Mouse (Mus musculus): ENCODE data around the gene Gm11939. TPM values are rescaled to one million over a fixed set of nuclear protein-coding genes. Genes with fewer than 3 reads are reported as not detected.

The Gm11939 gene
- polyA plus RNA-seq (2017; shearing (Covaris generic)) = not detected

GRCm38 (mm10) chr11:99559366-99559765, at the start of gene Gm11939:
Gm11939 (minus strand) TSS chr11:99559466.

GRCm38 (mm10) chr11:99603208-99603607, 43.9 kb upstream of the Gm11939 start, which contains the start of gene Gm11938:
Gm11938 (minus strand) TSS chr11:99603308.

GRCm38 (mm10) chr11:99597742-99598141, 38.5 kb upstream of the Gm11939 start, which contains the start of gene Krtap9-3:
Krtap9-3 (minus strand) TSS chr11:99598105.

GRCm38 (mm10) chr11:99590981-99591380, 31.7 kb upstream of the Gm11939 start, which contains the start of gene Krtap1-3:
Krtap1-3 (minus strand) TSS chr11:99591339.

GRCm38 (mm10) chr11:99583245-99583704, 24.0 kb upstream of the Gm11939 start, which contains the start of gene Krtap1-4:
Krtap1-4 (minus strand) TSS chr11:99583654.

GRCm38 (mm10) chr11:99580636-99581035, 21.4 kb upstream of the Gm11939 start, which contains the start of gene Krtap1-5:
Krtap1-5 (minus strand) TSS chr11:99581016.

GRCm38 (mm10) chr11:99566530-99566929, 7.3 kb upstream of the Gm11939 start, which contains the start of gene Krtap3-1:
Krtap3-1 (minus strand) TSS chr11:99566630.

GRCm38 (mm10) chr11:99556753-99557152, 2.5 kb downstream of the Gm11939 start, which contains the start of gene Krtap3-2:
Krtap3-2 (minus strand) TSS chr11:99556853.

GRCm38 (mm10) chr11:99550765-99551164, 8.5 kb downstream of the Gm11939 start, which contains the start of gene Krtap3-3:
Krtap3-3 (minus strand) TSS chr11:99550865.

GRCm38 (mm10) chr11:99521288-99521860, 37.9 kb downstream of the Gm11939 start, which contains the start of gene Krt39:
Krt39 (minus strand) TSS chr11:99521338.

Other genes with a start within 250 kb of the Gm11939 start
- not detected for gene Krt25, start 236.5 kb downstream of the Gm11939 start, polyA plus RNA-seq (2017; shearing (Covaris generic))
- gene Krt26, start 221.5 kb downstream of the Gm11939 start, polyA plus RNA-seq (2017; shearing (Covaris generic)) = not detected
- gene Krt27, start 208.4 kb downstream of the Gm11939 start, polyA plus RNA-seq (2017; shearing (Covaris generic)) = not detected
- gene Krt28, start 184.6 kb downstream of the Gm11939 start, polyA plus RNA-seq (2017; shearing (Covaris generic)) = not detected
- gene Krt10, start 170.1 kb downstream of the Gm11939 start, polyA plus RNA-seq (2017; shearing (Covaris generic)) = 12.6 TPM
- gene Krt12, start 137.2 kb downstream of the Gm11939 start, polyA plus RNA-seq (2017; shearing (Covaris generic)) = not detected
- gene Krt20, start 121.3 kb downstream of the Gm11939 start, polyA plus RNA-seq (2017; shearing (Covaris generic)) = not detected
- gene Krt23, start 66.3 kb downstream of the Gm11939 start, polyA plus RNA-seq (2017; shearing (Covaris generic)) = not detected
- not detected for gene Krt39, start 38.1 kb downstream of the Gm11939 start, polyA plus RNA-seq (2017; shearing (Covaris generic))
- gene Krt40, start 16.3 kb downstream of the Gm11939 start, polyA plus RNA-seq (2017; shearing (Covaris generic)) = not detected
- not detected for gene Krtap3-3, start 8.6 kb downstream of the Gm11939 start, polyA plus RNA-seq (2017; shearing (Covaris generic))
- not detected for gene Krtap3-2, start 2.6 kb downstream of the Gm11939 start, polyA plus RNA-seq (2017; shearing (Covaris generic))
- gene Krtap3-1, start 7.2 kb upstream of the Gm11939 start, polyA plus RNA-seq (2017; shearing (Covaris generic)) = not detected
- not detected for gene Krtap1-5, start 21.6 kb upstream of the Gm11939 start, polyA plus RNA-seq (2017; shearing (Covaris generic))
- not detected for gene Krtap1-4, start 24.2 kb upstream of the Gm11939 start, polyA plus RNA-seq (2017; shearing (Covaris generic))
- gene Krtap1-3, start 31.9 kb upstream of the Gm11939 start, polyA plus RNA-seq (2017; shearing (Covaris generic)) = not detected
- not detected for gene Krtap9-3, start 38.6 kb upstream of the Gm11939 start, polyA plus RNA-seq (2017; shearing (Covaris generic))
- gene Gm11938, start 43.8 kb upstream of the Gm11939 start, polyA plus RNA-seq (2017; shearing (Covaris generic)) = not detected
- not detected for gene Gm11937, start 50.7 kb upstream of the Gm11939 start, polyA plus RNA-seq (2017; shearing (Covaris generic))
- not detected for gene Krtap2-4, start 55.4 kb upstream of the Gm11939 start, polyA plus RNA-seq (2017; shearing (Covaris generic))
- not detected for gene Gm11562, start 61.0 kb upstream of the Gm11939 start, polyA plus RNA-seq (2017; shearing (Covaris generic))
- gene Krtap4-1, start 68.8 kb upstream of the Gm11939 start, polyA plus RNA-seq (2017; shearing (Covaris generic)) = not detected
- not detected for gene Krtap4-2, start 75.6 kb upstream of the Gm11939 start, polyA plus RNA-seq (2017; shearing (Covaris generic))
- gene Krtap4-7, start 84.6 kb upstream of the Gm11939 start, polyA plus RNA-seq (2017; shearing (Covaris generic)) = not detected
- not detected for gene Gm11555, start 90.8 kb upstream of the Gm11939 start, polyA plus RNA-seq (2017; shearing (Covaris generic))
- not detected for gene Gm11563, start 99.5 kb upstream of the Gm11939 start, polyA plus RNA-seq (2017; shearing (Covaris generic))
- not detected for gene Krtap4-6, start 106.5 kb upstream of the Gm11939 start, polyA plus RNA-seq (2017; shearing (Covaris generic))
- gene Gm14190, start 131.3 kb upstream of the Gm11939 start, polyA plus RNA-seq (2017; shearing (Covaris generic)) = not detected
- gene Gm14180, start 174.8 kb upstream of the Gm11939 start, polyA plus RNA-seq (2017; shearing (Covaris generic)) = not detected
- not detected for gene Gm11595, start 213.4 kb upstream of the Gm11939 start, polyA plus RNA-seq (2017; shearing (Covaris generic))
- not detected for gene Krtap4-8, start 221.2 kb upstream of the Gm11939 start, polyA plus RNA-seq (2017; shearing (Covaris generic))
- gene Krtap4-9, start 225.7 kb upstream of the Gm11939 start, polyA plus RNA-seq (2017; shearing (Covaris generic)) = not detected
- not detected for gene Gm11596, start 234.0 kb upstream of the Gm11939 start, polyA plus RNA-seq (2017; shearing (Covaris generic))
- gene Gm11569, start 239.5 kb upstream of the Gm11939 start, polyA plus RNA-seq (2017; shearing (Covaris generic)) = not detected
- gene Gm11554, start 245.0 kb upstream of the Gm11939 start, polyA plus RNA-seq (2017; shearing (Covaris generic)) = not detected